Mouse (Mus musculus) thymus, adult 18-20 months (tissue): ENCODE measurements around the gene Pcsk6.
"Not testable (repeated sequence)": the region's sequence is repeated elsewhere in the genome, so short reads cannot be mapped to it uniquely, and the experiment has no call there.

Experiments
- DNase-seq, 2 experiments: peaks; one replicate each; pipeline ENCODE4 v3.0.0; 2022; ENCODE audit warnings: mixed read lengths in 2 of 2

The Pcsk6 gene

GRCm38 (mm10) chr7:66003447-66003846 lies 141.9 kb downstream of the Pcsk6 start:
- no peak for DNase-seq

- DNase-seq: no peak
Observed at GRCm38 (mm10) chr7:66003865-66004638, 142.5 kb downstream of the Pcsk6 start.

- no peak for DNase-seq
Observed at GRCm38 (mm10) chr7:66005066-66005465, 143.5 kb downstream of the Pcsk6 start.

GRCm38 (mm10) chr7:66008161-66008891 lies 146.8 kb downstream of the Pcsk6 start:
- DNase-seq: no peak

- no peak for DNase-seq
Observed at GRCm38 (mm10) chr7:66008892-66009273, 147.3 kb downstream of the Pcsk6 start.

GRCm38 (mm10) chr7:66010518-66010917 lies 149.0 kb downstream of the Pcsk6 start:
- DNase-seq: no peak

- no peak for DNase-seq
Observed at GRCm38 (mm10) chr7:66027747-66028146, 166.2 kb downstream of the Pcsk6 start.

GRCm38 (mm10) chr7:66028766-66029512 lies 167.4 kb downstream of the Pcsk6 start:
- DNase-seq: no peak

- DNase-seq: no peak
Observed at GRCm38 (mm10) chr7:66036809-66037208, 175.3 kb downstream of the Pcsk6 start.

GRCm38 (mm10) chr7:66038261-66038660 lies 176.7 kb downstream of the Pcsk6 start:
- no peak for DNase-seq

- no peak for DNase-seq
Observed at GRCm38 (mm10) chr7:66038730-66039129, 177.2 kb downstream of the Pcsk6 start.

GRCm38 (mm10) chr7:66040026-66040814 lies 178.7 kb downstream of the Pcsk6 start:
- no peak for DNase-seq

- DNase-seq: peak in 1 of 2 experiments; percentile 7
Observed at GRCm38 (mm10) chr7:66043552-66044459, 182.3 kb downstream of the Pcsk6 start, which contains the start of gene Gm45213. Gm45213 (plus strand) TSS chr7:66043602.

- DNase-seq: no peak
Observed at GRCm38 (mm10) chr7:66044617-66045016, 183.1 kb downstream of the Pcsk6 start.

GRCm38 (mm10) chr7:66046921-66047918 lies 185.7 kb downstream of the Pcsk6 start:
- DNase-seq: no peak

GRCm38 (mm10) chr7:66047975-66048374 lies 186.4 kb downstream of the Pcsk6 start:
- DNase-seq: no peak

- no peak for DNase-seq
Observed at GRCm38 (mm10) chr7:66048446-66049230, 187.1 kb downstream of the Pcsk6 start.

GRCm38 (mm10) chr7:66053946-66054483 lies 192.5 kb downstream of the Pcsk6 start:
- DNase-seq: no peak

GRCm38 (mm10) chr7:66055356-66055755 lies 193.8 kb downstream of the Pcsk6 start:
- not testable (repeated sequence) for DNase-seq
